Mouse (Mus musculus) limb, embryonic 15.5 days (tissue): Measurements from ENCODE around the gene Tecrl. TPM values are rescaled to one million over a fixed set of nuclear protein-coding genes. Genes with fewer than 3 reads are reported as not detected.

Source experiments
- ATAC-seq: fragments of 200-750 bp; cut with Nextera tagmentation; 2 replicates; pipeline ENCODE4 v1.8.0; 2017; ENCODE audit warnings: low read depth, moderate TSS enrichment; ENCODE audit not compliant: insufficient number of reproducible peaks, low FRiP score, low TSS enrichment
- H3K27ac ChIP-seq: fragments of 300-500 bp; sonication (generic); 2 replicates; pipeline ENCODE4 v1.5.1; 2015; ENCODE audit warnings: moderate library complexity, mild to moderate bottlenecking, inconsistent platforms
- H3K27me3 ChIP-seq: fragments of 300-500 bp; sonication (generic); 2 replicates; pipeline ENCODE4 v1.6.1; 2015; ENCODE audit warnings: inconsistent platforms
- H3K36me3 ChIP-seq: fragments of 300-500 bp; sonication (generic); 2 replicates; pipeline ENCODE4 v1.6.1; 2015; ENCODE audit warnings: inconsistent platforms
- H3K4me1 ChIP-seq: fragments of 300-500 bp; sonication (generic); 2 replicates; pipeline ENCODE4 v1.6.1; 2015; ENCODE audit warnings: inconsistent platforms
- H3K4me2 ChIP-seq: fragments of 300-500 bp; sonication (generic); 2 replicates; pipeline ENCODE4 v1.6.1; 2015; ENCODE audit warnings: mild to moderate bottlenecking, inconsistent platforms
- H3K4me3 ChIP-seq: fragments of 300-500 bp; sonication (generic); 2 replicates; pipeline ENCODE4 v1.5.1; 2015; ENCODE audit warnings: mild to moderate bottlenecking, inconsistent platforms
- H3K9ac ChIP-seq: fragments of 300-500 bp; sonication (generic); 2 replicates; pipeline ENCODE4 v1.6.1; 2015; ENCODE audit warnings: inconsistent platforms
- H3K9me3 ChIP-seq: fragments of 300-500 bp; sonication (generic); 2 replicates; pipeline ENCODE4 v1.6.1; 2016; ENCODE audit warnings: inconsistent platforms
- WGBS: fragments of 180-500 bp; shearing (Covaris S2); methylation state at CpG from one replicate; pipeline ENCODE4 v1.1.7; 2015; 5-methylcytosine and 5-hydroxymethylcytosine counted together
- polyA plus RNA-seq: library from polyadenylated mRNA; unstranded; fragments of >200 nt; fragmentation: Nextera tagmentation; extraction: Ambion mirVana; gene quantifications from 2 replicates; pipeline ENCODE4 v1.2.1, GENCODE M21; 2015

The Tecrl gene
- polyA plus RNA-seq, result 2.4 and 5.6 TPM in 2 replicates

DNA sequence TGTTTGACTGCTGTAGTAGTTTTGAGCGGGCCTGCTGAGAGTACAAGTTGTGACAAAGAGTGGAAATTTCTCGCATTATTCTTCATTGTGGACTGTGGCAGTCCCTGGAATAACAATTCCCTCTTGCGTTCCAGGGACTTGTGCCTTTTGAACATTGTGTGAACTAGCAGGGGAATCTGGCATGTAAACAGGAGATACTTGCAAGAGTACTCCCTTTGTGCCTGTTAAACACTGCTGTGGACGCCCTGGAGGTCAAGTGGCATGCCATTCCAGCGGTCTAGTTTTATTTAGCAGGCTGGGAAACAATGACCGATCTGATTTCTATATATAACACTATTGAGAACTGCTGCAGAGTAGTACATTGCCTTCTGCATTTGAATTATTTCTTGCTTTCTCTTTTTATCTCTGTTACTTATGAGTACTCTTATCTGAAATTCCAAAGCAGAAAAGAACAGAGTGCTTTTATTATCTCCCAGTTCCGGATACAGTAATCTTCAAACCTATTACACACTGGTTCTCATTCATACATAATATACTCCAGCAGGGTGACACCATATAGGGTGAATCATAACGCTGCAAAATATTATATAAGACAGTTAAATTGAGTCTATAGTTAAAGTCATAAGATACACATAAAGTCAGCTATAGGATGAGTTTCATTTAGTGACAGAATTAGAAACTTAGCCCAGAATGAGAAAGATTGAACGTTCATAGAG lies at the start of gene Tecrl:
Gene Tecrl (minus strand): TSS at position 350 of the 716 bp plus-strand sequence.
- Histone ChIP-seq H3K27ac (no peak within 1 kb of the TSS), H3K27me3 (no peaks in the 10 kb centered on the region), H3K36me3 (no peaks in the 10 kb centered on the region), H3K4me1 (no peaks in the 10 kb centered on the region), H3K4me3 (no peak within 1 kb of the TSS), H3K4me2 (no peak within 1 kb of the TSS), H3K9me3 (no peaks in the 10 kb centered on the region), H3K9ac (no peak within 1 kb of the TSS)
- ATAC-seq, result no peak
- 48% methylated on average over 9 of the region's 9 CpGs for WGBS

DNA sequence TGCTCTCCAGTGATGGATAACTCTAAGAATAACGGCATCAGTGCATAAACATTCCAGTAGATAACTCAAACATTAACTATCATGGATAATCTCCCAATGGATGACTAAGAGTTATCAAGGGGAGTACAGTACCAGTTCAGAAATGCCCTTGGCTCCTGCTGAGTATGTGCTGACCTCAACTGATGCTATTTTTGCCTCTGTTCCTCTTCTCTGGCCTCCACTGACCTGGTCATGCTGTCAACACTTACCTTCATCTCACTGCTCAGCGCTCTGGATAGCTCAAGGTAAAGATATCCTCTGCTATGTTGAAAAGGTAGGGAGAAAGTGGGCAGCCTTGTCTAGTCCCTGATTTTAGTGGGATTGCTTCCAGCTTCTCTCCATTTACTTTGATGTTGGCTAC lies 30.0 kb upstream of the Tecrl start:
- no peaks in the 10 kb centered on the region for H3K9me3 ChIP-seq

DNA sequence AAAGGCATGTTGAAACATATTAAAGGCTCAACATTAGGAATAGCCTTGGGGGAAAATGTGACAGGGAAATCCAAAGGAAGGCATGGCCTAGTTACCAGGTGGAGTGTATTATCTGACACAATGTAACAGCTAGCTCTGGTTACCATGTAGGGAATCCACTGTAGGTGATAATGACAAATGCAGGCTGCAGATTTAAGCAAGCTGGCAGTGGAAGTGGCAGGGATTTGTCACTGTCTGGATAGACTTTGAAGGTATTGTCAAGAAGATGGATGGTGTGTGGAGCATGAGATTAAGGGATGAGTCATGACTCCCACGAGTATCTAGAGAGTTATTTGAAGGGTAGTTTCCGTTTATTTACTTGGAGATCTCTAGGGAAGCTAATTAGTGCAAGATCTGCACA lies 3.4 kb downstream of the Tecrl start:
- H3K27me3 ChIP-seq, result no peaks in the 10 kb centered on the region
- WGBS, result 20% methylated on average over 2 of the region's 2 CpGs
- no peak overlapping the region for H3K9ac ChIP-seq
- no peak overlapping the region for H3K4me2 ChIP-seq
- no peak overlapping the region for H3K27ac ChIP-seq
- no peaks in the 10 kb centered on the region for H3K36me3 ChIP-seq
- H3K4me1 ChIP-seq, result no peaks in the 10 kb centered on the region
- H3K9me3 ChIP-seq, result no peaks in the 10 kb centered on the region
- H3K4me3 ChIP-seq, result no peak overlapping the region
- no peak for ATAC-seq

More for the DNA sequence above, 30.0 kb upstream of the Tecrl start:
- H3K36me3 ChIP-seq, result no peaks in the 10 kb centered on the region
- WGBS, result 92% methylated on average over 2 of the region's 2 CpGs
- H3K4me2 ChIP-seq, result no peak overlapping the region
- H3K9ac ChIP-seq, result no peak overlapping the region
- ATAC-seq, result no peak
- H3K27me3 ChIP-seq, result no peaks in the 10 kb centered on the region
- H3K4me1 ChIP-seq, result no peaks in the 10 kb centered on the region
- no peak overlapping the region for H3K4me3 ChIP-seq
- H3K27ac ChIP-seq, result no peak overlapping the region

DNA sequence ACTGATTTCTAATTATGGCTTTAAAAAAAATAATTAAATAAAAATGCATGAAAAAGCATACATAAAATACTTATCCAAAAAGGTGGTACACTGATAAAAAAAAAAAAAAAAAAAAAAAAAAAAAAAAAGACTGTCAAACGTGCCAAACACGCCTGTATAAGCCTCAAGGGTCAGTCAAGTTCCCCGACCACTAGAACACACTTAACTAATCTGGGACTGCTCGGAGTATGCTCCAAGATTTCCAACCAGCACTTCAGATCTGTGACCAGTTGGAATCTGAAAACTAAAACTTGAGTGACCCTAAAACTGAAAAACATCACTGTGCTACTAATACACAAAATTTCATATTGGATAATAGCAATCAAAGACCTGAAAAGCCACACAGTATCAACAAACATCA lies 15.9 kb downstream of the Tecrl start:
- 76% methylated on average over 4 of the region's 4 CpGs for WGBS
- no peaks in the 10 kb centered on the region for H3K27me3 ChIP-seq
- H3K4me1 ChIP-seq, result no peaks in the 10 kb centered on the region
- H3K27ac ChIP-seq, result no peak overlapping the region
- no peak overlapping the region for H3K4me3 ChIP-seq
- no peaks in the 10 kb centered on the region for H3K9me3 ChIP-seq
- no peak overlapping the region for H3K9ac ChIP-seq
- no peak for ATAC-seq
- no peak overlapping the region for H3K4me2 ChIP-seq
- no peaks in the 10 kb centered on the region for H3K36me3 ChIP-seq

DNA sequence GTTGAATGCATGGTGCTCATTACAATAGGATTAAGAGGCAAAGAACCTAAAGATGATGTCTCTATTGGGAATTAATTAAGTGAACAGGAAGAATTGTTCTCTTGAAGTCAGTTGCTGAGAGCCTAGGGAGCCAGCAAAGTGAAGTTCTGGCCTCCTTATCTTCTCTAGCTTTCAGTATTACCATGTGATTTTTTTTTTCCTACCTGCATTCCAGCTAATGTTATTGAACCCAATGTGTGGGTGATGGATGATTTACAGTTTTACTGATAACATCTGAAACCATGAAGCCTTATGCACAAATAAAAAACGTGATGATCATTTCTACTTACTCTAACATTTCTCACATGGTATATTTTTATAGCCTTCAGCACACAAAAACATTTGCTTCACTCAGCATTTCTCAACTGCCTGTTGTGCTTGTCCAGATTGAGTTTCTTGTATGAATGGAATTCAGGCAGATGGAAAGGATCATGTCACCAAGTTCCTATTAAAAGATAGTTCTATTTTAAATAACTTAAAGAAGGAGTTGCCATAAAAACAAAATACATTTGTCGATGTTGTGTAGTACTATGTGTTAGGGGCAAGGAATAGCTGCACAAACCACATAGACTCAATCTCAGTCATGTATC lies 87.7 kb downstream of the Tecrl start:
- H3K27me3 ChIP-seq, result no peaks in the 10 kb centered on the region
- no peak overlapping the region for H3K4me3 ChIP-seq
- H3K9ac ChIP-seq, result no peak overlapping the region
- no peaks in the 10 kb centered on the region for H3K9me3 ChIP-seq
- ATAC-seq, result no peak
- H3K27ac ChIP-seq, result no peak overlapping the region
- no peak overlapping the region for H3K4me2 ChIP-seq
- H3K36me3 ChIP-seq, result no peaks in the 10 kb centered on the region
- WGBS, result 45% methylated on average over 2 of the region's 2 CpGs
- H3K4me1 ChIP-seq, result no peaks in the 10 kb centered on the region

DNA sequence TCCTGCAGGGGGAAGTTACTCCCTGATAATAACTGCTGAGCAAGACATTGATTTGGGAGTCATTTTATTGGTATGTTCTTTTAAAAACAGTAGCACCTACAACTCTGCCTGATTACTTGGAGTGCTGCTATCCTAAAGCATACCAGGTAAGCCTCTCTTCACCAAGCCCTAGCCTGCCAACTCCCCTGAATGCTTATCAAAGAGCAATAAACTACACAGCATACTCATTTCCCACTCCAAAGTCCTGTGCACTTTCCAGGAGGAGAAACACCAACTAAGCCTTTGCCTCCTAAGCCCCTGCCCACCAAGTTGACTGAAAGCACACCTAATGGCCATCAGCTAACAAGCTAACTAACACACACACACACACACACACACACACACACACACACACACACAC lies 94.9 kb downstream of the Tecrl start:
- Histone ChIP-seq H3K36me3 (no peaks in the 10 kb centered on the region), H3K27ac (no peak overlapping the region), H3K4me3 (no peak overlapping the region), H3K9ac (no peak overlapping the region), H3K27me3 (no peaks in the 10 kb centered on the region), H3K9me3 (no peaks in the 10 kb centered on the region), H3K4me1 (no peaks in the 10 kb centered on the region), H3K4me2 (no peak overlapping the region)
- no peak for ATAC-seq

DNA sequence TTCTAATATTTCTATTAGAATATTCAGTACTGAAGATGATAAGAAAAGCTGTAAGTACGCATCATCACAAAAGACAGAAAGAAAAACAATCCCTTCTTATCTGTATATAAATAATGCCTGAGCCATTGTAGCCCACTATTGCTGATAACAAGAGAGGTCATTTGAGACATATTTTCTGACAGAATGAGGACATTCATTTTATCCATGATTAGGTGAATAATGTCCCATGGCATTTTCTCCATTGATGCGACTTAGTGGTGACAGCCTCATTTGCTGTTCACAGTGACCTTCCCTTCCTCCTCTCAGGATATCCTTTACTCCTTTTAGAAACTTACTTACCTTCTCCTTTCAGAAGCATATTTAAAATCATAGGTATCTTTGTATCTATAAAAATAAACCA lies 100.9 kb downstream of the Tecrl start:
- H3K27me3 ChIP-seq, result no peaks in the 10 kb centered on the region
- ATAC-seq, result no peak
- no peaks in the 10 kb centered on the region for H3K4me1 ChIP-seq
- H3K27ac ChIP-seq, result no peak overlapping the region
- no peaks in the 10 kb centered on the region for H3K36me3 ChIP-seq
- no peak overlapping the region for H3K9ac ChIP-seq
- WGBS, result 89% methylated on average over 2 of the region's 2 CpGs
- no peaks in the 10 kb centered on the region for H3K9me3 ChIP-seq
- no peak overlapping the region for H3K4me3 ChIP-seq
- H3K4me2 ChIP-seq, result no peak overlapping the region

DNA sequence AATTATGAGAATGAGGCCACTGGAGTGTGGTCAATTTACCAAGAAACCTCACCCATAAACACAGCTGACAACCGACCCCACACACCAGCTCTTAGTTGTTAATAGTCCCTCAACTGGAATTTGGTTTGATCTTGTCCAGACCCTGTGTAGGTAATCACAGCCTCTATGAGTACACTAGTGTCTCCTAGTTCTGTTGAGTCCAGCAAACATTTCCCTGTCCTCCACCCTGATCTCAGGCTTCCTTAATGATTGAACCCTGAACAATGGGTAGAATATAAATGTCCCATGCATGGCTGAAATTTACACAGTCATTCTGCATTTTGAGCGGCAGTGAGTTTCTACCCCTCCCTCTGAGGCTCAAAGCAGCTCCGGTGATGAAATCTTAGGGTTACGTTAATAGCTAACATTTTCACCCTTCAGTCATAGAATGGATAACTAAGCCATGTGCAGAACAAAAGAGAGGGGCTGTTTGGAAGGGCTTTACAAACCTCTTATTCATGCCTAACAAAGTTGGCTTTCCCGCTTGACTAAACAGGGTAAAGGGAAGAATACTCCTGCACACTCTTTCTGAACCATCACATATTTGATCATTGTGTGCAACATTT lies 116.0 kb downstream of the Tecrl start:
- no peak overlapping the region for H3K4me2 ChIP-seq
- no peak overlapping the region for H3K4me3 ChIP-seq
- ATAC-seq, result no peak
- H3K9me3 ChIP-seq, result no peaks in the 10 kb centered on the region
- H3K27me3 ChIP-seq, result no peaks in the 10 kb centered on the region
- H3K9ac ChIP-seq, result no peak overlapping the region
- no peaks in the 10 kb centered on the region for H3K4me1 ChIP-seq
- WGBS, result 70% methylated on average over 5 of the region's 5 CpGs
- no peak overlapping the region for H3K27ac ChIP-seq
- H3K36me3 ChIP-seq, result no peaks in the 10 kb centered on the region
